ENCODE assay signal across 15 mouse cellular contexts in genomic region chr1:43971089-43971488, GRCm38 (mm10).
"Had no signal": no experiment of that assay in that cellular context is flagged by ENCODE, and none has a peak within 500 bp of the region (broad histone marks: within the 10 kb centered on the region; RNA-seq: fewer than 3 reads in every experiment).

No protein-coding gene starts in this region.

- ATAC-seq: midbrain, embryonic 15.5 days had no signal

- H3K9me3 ChIP-seq: limb, embryonic 15.5 days; liver, embryonic 13.5 days; midbrain, embryonic 10.5 days; midbrain, embryonic 15.5 days; neural tube, embryonic 12.5 days had no signal

- H3K4me3 ChIP-seq: limb, embryonic 15.5 days; liver, embryonic 13.5 days; midbrain, embryonic 10.5 days; midbrain, embryonic 15.5 days; neural tube, embryonic 12.5 days had no signal

- H3K4me1 ChIP-seq: limb, embryonic 15.5 days; liver, embryonic 13.5 days; midbrain, embryonic 10.5 days; midbrain, embryonic 15.5 days; neural tube, embryonic 12.5 days had no signal

- H3K27ac ChIP-seq: limb, embryonic 15.5 days; liver, embryonic 13.5 days; midbrain, embryonic 10.5 days; midbrain, embryonic 15.5 days; neural tube, embryonic 12.5 days had no signal

- H3K27me3 ChIP-seq: limb, embryonic 15.5 days; liver, embryonic 13.5 days; midbrain, embryonic 15.5 days; neural tube, embryonic 12.5 days had no signal

- DNase-seq: kidney, adult 9 months; kidney, postnatal 10 days; layer of hippocampus, adult 9-11 months; layer of hippocampus, postnatal 36 days; liver, embryonic 13.5 days; lung, postnatal 4 days; retina, postnatal 1 day; right cerebral cortex, postnatal 4 days; spleen, adult 18-20 months; thymus, adult 18-20 months; thymus, postnatal 14 days had no signal

- H3K4me2 ChIP-seq: limb, embryonic 15.5 days; liver, embryonic 13.5 days; midbrain, embryonic 15.5 days; neural tube, embryonic 12.5 days had no signal

- H3K9ac ChIP-seq: limb, embryonic 15.5 days; liver, embryonic 13.5 days; midbrain, embryonic 15.5 days; neural tube, embryonic 12.5 days had no signal
